Mouse (Mus musculus) spleen, adult 2 months (tissue): ENCODE data around the gene Smad6.

Experiments
- CTCF ChIP-seq: fragments of 200-500 bp; IDR thresholded peaks from 2 replicates; pipeline ENCODE4 v1.5.1; 2011; ENCODE audit warnings: mild to moderate bottlenecking, inconsistent platforms; ENCODE audit not compliant: insufficient read depth, insufficient read length, insufficient replicate concordance; ENCODE audit errors: extremely low read depth
- POLR2A ChIP-seq: fragments of 200-500 bp; IDR thresholded peaks from 2 replicates; pipeline ENCODE4 v1.6.1; 2011; ENCODE audit warnings: low read depth, low read length, inconsistent platforms

- TF ChIP-seq POLR2A, result no peak
- TF ChIP-seq CTCF, result no peak
Measured at GRCm38 (mm10) chr9:64053786-64054185, 31.9 kb upstream of the Smad6 start.
